In genomic region chr8:120114315-120114841, GRCm38 (mm10) we compare ENCODE assay signal across 8 mouse cellular contexts. TPM values are rescaled to one million over a fixed set of nuclear protein-coding genes. Genes with fewer than 3 reads are reported as not detected.
DNase-seq lines count a peak whose midpoint lies in the region; ATAC-seq and TF ChIP-seq lines count a peak whose summit lies in the region.

No protein-coding gene starts in this region.

- 1% methylated on average over 46 of the region's 46 CpGs for WGBS in heart, embryonic 14.5 days
- WGBS in bone marrow, adult 2 months: 5% methylated on average over 46 of the region's 46 CpGs
- under 1% methylated on average over 38 of the region's 46 CpGs for WGBS in heart, postnatal 0 days
- under 1% methylated on average over 46 of the region's 46 CpGs for WGBS in limb, embryonic 15.5 days
- 2% methylated on average over 46 of the region's 46 CpGs for whole genome bisulfite sequencing in stomach, embryonic 14.5 days

- H3K27ac ChIP-seq in heart, embryonic 14.5 days (replicated peaks in 1 of 2; ENCODE audit: control insufficient read depth in 1 of 2, insufficient read depth in 1 of 2, low read depth in 2 of 2, low read length in 2 of 2): peak overlapping the region in 1 of 2 experiments; percentile 50; a peak in 1 of 4 replicates
- peak overlapping the region; percentile 90 for H3K27ac ChIP-seq in bone marrow, adult 2 months (ENCODE audit: control insufficient read depth, insufficient read depth, low read depth, low read length, poor library complexity)
- H3K27ac ChIP-seq in heart, postnatal 0 days (ENCODE audit: low read depth): peak overlapping the region; percentile 68
- 0 out of 2 replicates have a peak overlapping the region, but pooled peaks have one; percentile 38 for H3K27ac ChIP-seq in limb, embryonic 15.5 days
- H3K27ac ChIP-seq in stomach, embryonic 14.5 days (ENCODE audit: low read length): no peak overlapping the region

- intact Hi-C loops in heart, postnatal 25 days (cut with DNase I): no loop called here

- H3K4me3 ChIP-seq in heart, embryonic 14.5 days (ENCODE audit: control insufficient read depth in 1 of 2, insufficient read depth in 1 of 2, low read depth in 1 of 2, low read length in 2 of 2): peak overlapping the region; percentile 72 to 89
- H3K4me3 ChIP-seq in bone marrow, adult 2 months (replicated peaks; ENCODE audit: control insufficient read depth, low read depth, low read length): peak overlapping the region; percentile 77
- peak overlapping the region; percentile 78 for H3K4me3 ChIP-seq in heart, postnatal 0 days (ENCODE audit: low read depth, low read length)
- peak overlapping the region; percentile 71 for H3K4me3 ChIP-seq in limb, embryonic 15.5 days
- peak overlapping the region; percentile 56 for H3K4me3 ChIP-seq in stomach, embryonic 14.5 days (ENCODE audit: low read depth, low read length)

- ATAC-seq in heart, embryonic 14.5 days (ENCODE audit: insufficient number of reproducible peaks, insufficient read depth, low FRiP score, low read depth): peak; percentile 18
- ATAC-seq in heart, postnatal 0 days (ENCODE audit: insufficient read depth, low read depth): peak; percentile 25
- ATAC-seq in limb, embryonic 15.5 days (ENCODE audit: insufficient number of reproducible peaks, low FRiP score, low TSS enrichment, low read depth): peak; percentile 20; the same call in 1 of the 2 replicates
- ATAC-seq in stomach, embryonic 14.5 days (ENCODE audit: insufficient number of reproducible peaks, insufficient read depth, low FRiP score, low read depth): peak; percentile 19

- no peak for TF ChIP-seq POLR2A in bone marrow, adult 2 months (IDR thresholded peaks at IDR 0.05; ENCODE audit: borderline replicate concordance, control insufficient read depth, low read depth, low read length)

- TF ChIP-seq EP300 in heart, postnatal 0 days (IDR thresholded peaks at IDR 0.05; ENCODE audit: low read depth): no peak

- no peak for TF ChIP-seq CTCF in bone marrow, adult 2 months (IDR thresholded peaks at IDR 0.05; ENCODE audit: control insufficient read depth, insufficient read depth, low read length)
- TF ChIP-seq CTCF in heart, postnatal 0 days (IDR thresholded peaks at IDR 0.05; ENCODE audit: low read depth): no peak

- DNase-seq in heart, postnatal 25 days (ENCODE audit: low spot score): no peak
- peak; percentile 6 to 10 for DNase-seq in CD8-positive naive resting alpha-beta T cell, adult 2 months (ENCODE audit: low read depth in 2 of 2, low spot score in 2 of 2)
- no peak for DNase-seq in heart, postnatal 0 days (ENCODE audit: low spot score)
- DNase-seq in thymus, postnatal 25 days: no peak

- no peaks in the 10 kb centered on the region for H3K36me3 ChIP-seq in heart, embryonic 14.5 days (ENCODE audit: control insufficient read depth, insufficient read depth, low read length)
- H3K36me3 ChIP-seq in heart, postnatal 0 days (replicated peaks; ENCODE audit: control insufficient read depth, insufficient read depth, low read length): no peaks in the 10 kb centered on the region
- H3K36me3 ChIP-seq in limb, embryonic 15.5 days: no peaks in the 10 kb centered on the region
- H3K36me3 ChIP-seq in stomach, embryonic 14.5 days (ENCODE audit: control insufficient read depth, insufficient read depth, low read length): no peaks in the 10 kb centered on the region

- peak overlapping the region; percentile 85 for H3K9ac ChIP-seq in heart, embryonic 14.5 days (ENCODE audit: low read length)
- H3K9ac ChIP-seq in heart, postnatal 0 days (replicated peaks; ENCODE audit: low read depth, low read length): peak overlapping the region; percentile 74
- peak overlapping the region; percentile 60 for H3K9ac ChIP-seq in limb, embryonic 15.5 days
- peak overlapping the region; percentile 22; the same call in 1 of the 2 replicates for H3K9ac ChIP-seq in stomach, embryonic 14.5 days (replicated peaks; ENCODE audit: low read depth, low read length)

- peak overlapping the region; percentile 94 for H3K4me2 ChIP-seq in heart, embryonic 14.5 days (ENCODE audit: low read length)
- peak overlapping the region; percentile 99 for H3K4me2 ChIP-seq in heart, postnatal 0 days (ENCODE audit: low read depth, low read length)
- peak overlapping the region; percentile 98 for H3K4me2 ChIP-seq in limb, embryonic 15.5 days
- peak overlapping the region; percentile 66 for H3K4me2 ChIP-seq in stomach, embryonic 14.5 days (replicated peaks; ENCODE audit: low read depth, low read length)

- H3K27me3 ChIP-seq in heart, embryonic 14.5 days (ENCODE audit: control insufficient read depth, insufficient read depth, low read length): no peaks in the 10 kb centered on the region
- no peaks in the 10 kb centered on the region for H3K27me3 ChIP-seq in heart, postnatal 0 days (ENCODE audit: control insufficient read depth, insufficient read depth, low read length)
- peaks cover 43% of the 10 kb centered on the region for H3K27me3 ChIP-seq in limb, embryonic 15.5 days
- H3K27me3 ChIP-seq in stomach, embryonic 14.5 days (ENCODE audit: control insufficient read depth, insufficient read depth, low read length): 0 out of 2 replicates have a peak, but pooled peaks cover 7% of the 10 kb centered on the region

- H3K4me1 ChIP-seq in heart, embryonic 14.5 days (ENCODE audit: control insufficient read depth in 2 of 2, insufficient read depth in 2 of 2, low read length in 2 of 2): peaks cover 19 to 30% of the 10 kb centered on the region in 2 experiments
- H3K4me1 ChIP-seq in bone marrow, adult 2 months (ENCODE audit: control insufficient read depth, insufficient read depth, low read length): peaks cover 6% of the 10 kb centered on the region; the same call in 1 of the 2 replicates
- H3K4me1 ChIP-seq in heart, postnatal 0 days (ENCODE audit: control insufficient read depth, insufficient read depth): peaks cover 27% of the 10 kb centered on the region
- H3K4me1 ChIP-seq in limb, embryonic 15.5 days: peaks cover 13% of the 10 kb centered on the region
- peaks cover 6% of the 10 kb centered on the region; the same call in 1 of the 2 replicates for H3K4me1 ChIP-seq in stomach, embryonic 14.5 days (ENCODE audit: control insufficient read depth, insufficient read depth, low read length)

- H3K9me3 ChIP-seq in heart, embryonic 14.5 days (ENCODE audit: control insufficient read depth, low read length): no peaks in the 10 kb centered on the region
- no peaks in the 10 kb centered on the region for H3K9me3 ChIP-seq in heart, postnatal 0 days (replicated peaks; ENCODE audit: control insufficient read depth, low read length)
- H3K9me3 ChIP-seq in limb, embryonic 15.5 days: no peaks in the 10 kb centered on the region
- H3K9me3 ChIP-seq in stomach, embryonic 14.5 days (ENCODE audit: control insufficient read depth, low read depth, low read length): no peaks in the 10 kb centered on the region; the same call in 1 of the 2 replicates

RNA-seq across cellular contexts. Expression of gene 6430548M08Rik, which starts 0.4 kb away (rescaled TPM):
- 9.2 and 11.3 TPM in 2 replicates for polyA plus RNA-seq in heart, embryonic 14.5 days (2014; fragmentation: Nextera tagmentation; extraction: Ambion mirVana)
- 10 to 100 TPM; 11.5 to 16.7 TPM for total RNA-seq in heart, postnatal 25 days (2021)
- polyA plus RNA-seq in bone marrow, adult 2 months (2011; ENCODE audit: insufficient read depth, insufficient read length, low replicate concordance, missing spikeins): 30.4 and 78.7 TPM in 2 replicates
- 14.5 and 22.2 TPM in 2 replicates for total RNA-seq in heart, postnatal 0 days (2014; rRNA removed; ENCODE audit: low replicate concordance)
- polyA plus RNA-seq in heart, postnatal 0 days (2015; fragmentation: Nextera tagmentation; extraction: Ambion mirVana): 7.1 and 8.4 TPM in 2 replicates
- polyA plus RNA-seq in limb, embryonic 15.5 days (2015; fragmentation: Nextera tagmentation; extraction: Ambion mirVana): 7.6 and 8.7 TPM in 2 replicates
- polyA plus RNA-seq in stomach, embryonic 14.5 days (2014; fragmentation: Nextera tagmentation; extraction: Ambion mirVana): 5.6 and 6.6 TPM in 2 replicates

RNA-seq across cellular contexts. Expression of gene Zdhhc7, which starts 13.1 kb away (rescaled TPM):
- polyA plus RNA-seq in heart, embryonic 14.5 days (2014; fragmentation: Nextera tagmentation; extraction: Ambion mirVana): 29.7 and 32.6 TPM in 2 replicates
- total RNA-seq in heart, postnatal 25 days (2021): 10 to 100 TPM; 35.4 to 36.4 TPM
- polyA plus RNA-seq in bone marrow, adult 2 months (2011; ENCODE audit: insufficient read depth, insufficient read length, low replicate concordance, missing spikeins): 8.6 and 18.7 TPM in 2 replicates
- 57.6 and 86.8 TPM in 2 replicates for total RNA-seq in heart, postnatal 0 days (2014; rRNA removed; ENCODE audit: low replicate concordance)
- polyA plus RNA-seq in heart, postnatal 0 days (2015; fragmentation: Nextera tagmentation; extraction: Ambion mirVana): 33.5 and 35.2 TPM in 2 replicates
- polyA plus RNA-seq in limb, embryonic 15.5 days (2015; fragmentation: Nextera tagmentation; extraction: Ambion mirVana): 32.7 and 32.8 TPM in 2 replicates
- 28.0 and 28.9 TPM in 2 replicates for polyA plus RNA-seq in stomach, embryonic 14.5 days (2014; fragmentation: Nextera tagmentation; extraction: Ambion mirVana)

Comparison
In these comparisons a context has a peak if more than half of its experiments do, and no peak if none do; other contexts are left out.
1. H3K9ac ChIP-seq: peak in every context shown above with its lines; median percentile 85 in heart, embryonic 14.5 days; 74 in heart, postnatal 0 days; 60 in limb, embryonic 15.5 days; 22 in stomach, embryonic 14.5 days.
2. DNase-seq: peak in CD8-positive naive resting alpha-beta T cell, adult 2 months (2 of 2); none in heart, postnatal 25 days (single experiment), heart, postnatal 0 days (single experiment) and thymus, postnatal 25 days (single experiment).
3. Peak in every context shown above with its lines, with median percentiles within 50 percentile points of each other: ATAC-seq, H3K4me2 ChIP-seq and H3K4me3 ChIP-seq.